10 mouse cellular contexts compared by ENCODE assay signal in the genomic region with DNA sequence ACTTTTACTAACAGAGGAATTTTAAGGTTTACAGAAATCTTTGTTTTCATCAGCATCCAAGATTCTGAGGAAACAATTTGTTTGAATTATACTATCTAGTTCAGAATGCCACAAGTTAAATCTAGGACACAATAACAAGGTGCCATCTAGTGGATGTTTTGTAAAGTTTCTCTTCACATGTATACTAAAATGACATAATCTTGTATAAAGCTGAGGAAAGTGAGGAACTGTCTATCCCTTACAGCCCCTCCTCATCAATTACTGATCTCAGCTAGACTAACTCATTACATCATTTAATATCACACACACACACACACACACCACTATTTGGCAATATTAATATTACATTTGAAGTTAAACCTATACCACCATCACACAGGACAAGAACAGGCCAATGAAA.
A peak's percentile ranks its signal among the peaks of the same experiment; 100 is the strongest.
DNase-seq lines count a peak whose midpoint lies in the region; ATAC-seq and TF ChIP-seq lines count a peak whose summit lies in the region.
"Had no signal": no experiment of that assay in that cellular context is flagged by ENCODE, and none has a peak within 500 bp of the region (broad histone marks: within the 10 kb centered on the region; RNA-seq: fewer than 3 reads in every experiment).

No protein-coding gene starts in this region.

- H3K36me3 ChIP-seq in midbrain, postnatal 0 days (ENCODE audit: insufficient read depth, low read length) = no peaks in the 10 kb centered on the region

- no peak for DNase-seq in left cerebral cortex, adult 2 months (ENCODE audit: extremely low spot score in 1 of 2, low spot score in 2 of 2)
- DNase-seq in left cerebral cortex, adult 11 months (ENCODE audit: low spot score) = no peak
- peak; percentile 23 for DNase-seq in MEL-GATA-1-ER (ENCODE audit: extremely low read depth, low read depth)
- DNase-seq in brain, embryonic 14.5 days (ENCODE audit: low read depth) = peak; percentile 67
- DNase-seq in midbrain, postnatal 0 days (ENCODE audit: low spot score) = peak; percentile 78
- no peak for DNase-seq in heart, adult 18-20 months
- DNase-seq in left cerebral cortex, adult 18-20 months (ENCODE audit: low spot score in 2 of 2) = no peak
- DNase-seq in kidney, postnatal 14 days = no peak
- DNase-seq: adrenal gland, postnatal 25 days; heart, postnatal 14 days had no signal

- H3K4me3 ChIP-seq in left cerebral cortex, adult 2 months = no peak overlapping the region
- H3K4me3 ChIP-seq in midbrain, postnatal 0 days (ENCODE audit: low read depth, low read length) = no peak overlapping the region

- no peak overlapping the region for H3K4me2 ChIP-seq in midbrain, postnatal 0 days (ENCODE audit: low read depth, low read length, poor library complexity, severe bottlenecking)

- no peaks in the 10 kb centered on the region for H3K4me1 ChIP-seq in midbrain, postnatal 0 days (ENCODE audit: insufficient read depth, low read length)

- peak; percentile 60 for TF ChIP-seq CTCF in left cerebral cortex, adult 2 months (IDR thresholded peaks at IDR 0.05)
- no peak for TF ChIP-seq CTCF in brain, embryonic 14.5 days (IDR thresholded peaks at IDR 0.05; ENCODE audit: borderline replicate concordance, extremely low read depth, insufficient read depth, insufficient read length)
- TF ChIP-seq CTCF in midbrain, postnatal 0 days (IDR thresholded peaks at IDR 0.05) = peak; percentile 80

- intact Hi-C loops in left cerebral cortex, adult 2 months (cut with DNase I) = loop anchor here (5.0 to 10.0 kb wide), 3 partner anchors 54 to 1292 kb away; no protein-coding TSS in a partner anchor

- H3K9me3 ChIP-seq in midbrain, postnatal 0 days (ENCODE audit: low read length) = no peaks in the 10 kb centered on the region

- ATAC-seq in midbrain, postnatal 0 days (ENCODE audit: low FRiP score) = peak; percentile 58; the same call in 1 of the 2 replicates

- H3K27me3 ChIP-seq in midbrain, postnatal 0 days (ENCODE audit: insufficient read depth, low read length) = no peaks in the 10 kb centered on the region

- H3K9ac ChIP-seq in midbrain, postnatal 0 days (replicated peaks; ENCODE audit: low read length, poor library complexity, severe bottlenecking) = no peak overlapping the region

- TF ChIP-seq POLR2A in brain, embryonic 14.5 days (IDR thresholded peaks at IDR 0.05; ENCODE audit: borderline replicate concordance, extremely low read depth, insufficient read depth, insufficient read length, poor library complexity, severe bottlenecking) = no peak

- H3K27ac ChIP-seq in left cerebral cortex, adult 2 months = no peak overlapping the region
- H3K27ac ChIP-seq in midbrain, postnatal 0 days (ENCODE audit: low read depth, low read length) = no peak overlapping the region

Comparison
In these comparisons a context has a peak if more than half of its experiments do, and no peak if none do; other contexts are left out.
1. DNase-seq: peak in MEL-GATA-1-ER (single experiment), brain, embryonic 14.5 days (single experiment) and midbrain, postnatal 0 days (single experiment); none in left cerebral cortex, adult 2 months (0 of 2), left cerebral cortex, adult 11 months (single experiment), heart, adult 18-20 months (0 of 2), left cerebral cortex, adult 18-20 months (0 of 2) and kidney, postnatal 14 days (single experiment).